Mouse (Mus musculus): Measurements from ENCODE around the gene Coro2b.

The Coro2b gene

DNA sequence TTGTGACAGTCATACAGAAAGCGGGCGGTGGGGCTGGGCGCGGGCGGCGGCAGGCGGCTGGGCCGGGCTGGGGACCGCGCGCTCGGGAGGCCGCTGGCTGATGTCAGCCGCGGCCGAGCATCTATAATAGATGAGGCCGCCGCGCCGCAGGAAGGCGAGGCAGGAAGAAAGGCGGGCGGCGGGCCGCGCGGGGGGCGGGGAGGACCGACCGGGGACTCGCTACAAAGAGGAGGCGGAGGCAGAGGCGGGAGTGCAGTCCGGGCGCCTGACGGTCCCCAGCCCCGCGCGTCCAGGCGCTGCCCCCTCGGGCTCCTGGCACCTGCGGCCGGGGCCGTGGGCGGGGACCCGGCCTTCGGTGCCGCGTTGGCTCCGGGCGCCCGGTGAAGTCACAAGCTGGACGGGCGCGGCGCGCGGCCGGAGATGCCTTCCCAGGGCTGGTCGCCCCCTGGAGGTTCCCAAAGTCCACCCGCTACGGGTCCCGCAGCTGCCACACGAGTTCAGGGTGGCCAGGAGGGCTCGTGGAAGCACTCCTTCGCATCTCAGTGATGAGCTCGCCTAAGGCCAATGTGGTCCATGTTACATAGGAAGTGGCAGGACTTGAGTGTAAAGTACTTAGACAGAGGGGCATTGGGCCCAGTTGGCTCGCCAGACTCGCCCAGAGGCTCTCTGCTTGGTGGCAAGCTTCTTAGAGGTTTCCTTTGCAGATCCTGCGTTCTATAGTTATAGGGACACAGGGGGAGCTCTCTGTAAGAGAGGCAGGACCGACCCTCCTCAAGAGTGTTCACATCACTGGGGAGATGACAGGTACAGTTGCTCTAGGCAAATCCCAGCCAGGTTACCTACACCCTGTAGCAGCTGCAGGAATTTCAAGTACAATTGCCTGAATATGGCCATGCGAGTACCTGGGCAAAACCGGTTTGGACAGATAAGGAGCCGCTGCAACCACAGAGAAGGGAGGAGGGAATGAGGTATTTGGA is at the start of gene Coro2b:
TSS of gene Coro2b (minus strand) at position 390 of the 977 bp plus-strand sequence.
- in situ Hi-C loops (cut with MboI, MseI) = no loop called here

DNA sequence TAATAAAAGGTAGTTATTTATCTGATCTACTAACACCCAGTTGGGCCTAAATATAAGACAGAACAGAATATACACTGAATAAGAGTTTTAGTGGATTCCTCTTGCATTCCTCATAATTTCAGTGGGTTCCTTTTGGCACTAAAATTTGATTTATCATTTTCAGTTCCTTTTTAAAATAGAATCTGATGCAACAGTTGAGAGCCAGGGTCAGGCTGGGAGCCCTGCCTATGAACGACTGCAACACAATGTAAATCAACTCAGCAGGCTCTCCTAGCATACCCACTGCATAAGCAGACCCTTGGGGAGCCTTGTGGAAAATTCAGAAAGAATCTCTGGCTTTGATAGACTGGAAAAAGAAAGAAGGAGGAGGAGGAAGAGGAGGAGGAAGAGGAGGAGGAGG is 40.7 kb upstream of the Coro2b start:
- in situ Hi-C loops (cut with MboI, MseI) = no loop called here

DNA sequence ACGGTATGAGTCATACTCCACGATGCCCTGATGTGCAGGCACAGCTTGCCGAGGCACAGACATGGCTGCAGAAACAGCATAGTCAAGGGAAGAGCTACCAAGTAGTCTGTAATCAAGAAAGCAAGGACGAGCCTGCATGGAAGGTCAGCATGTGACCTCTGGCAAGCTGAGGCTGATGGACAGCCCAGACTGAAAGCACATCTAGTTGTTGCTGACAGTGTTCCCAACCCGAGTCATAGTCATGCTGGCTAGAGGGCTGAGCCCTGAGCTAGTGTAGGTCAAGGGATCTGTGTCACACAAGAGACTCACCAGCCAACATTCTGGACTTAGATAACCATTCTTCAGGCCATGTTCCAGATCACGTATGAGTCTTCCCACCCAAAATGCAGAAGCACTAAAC is 32.3 kb upstream of the Coro2b start:
- in situ Hi-C loops (cut with MboI, MseI) = no loop called here

DNA sequence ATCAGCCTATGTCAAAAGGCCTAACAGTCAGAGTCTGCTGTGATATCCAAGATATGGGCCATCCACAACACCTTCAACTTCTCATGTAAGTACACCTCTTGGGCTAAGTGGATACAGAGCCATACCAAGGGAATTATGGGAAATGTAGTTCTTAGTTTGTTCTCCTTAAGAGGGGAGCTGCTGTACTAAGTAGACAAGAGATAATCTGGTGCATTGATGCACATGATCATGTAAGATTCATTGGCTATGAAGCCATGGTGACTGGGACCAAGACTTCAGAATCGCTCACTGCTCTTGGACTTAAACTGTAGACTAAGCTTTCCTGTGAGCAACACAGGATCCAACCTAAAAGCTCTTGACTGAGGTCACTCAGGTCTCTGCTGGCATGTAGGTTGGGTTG is 31.0 kb upstream of the Coro2b start:
- in situ Hi-C loops (cut with MboI, MseI) = no loop called here

DNA sequence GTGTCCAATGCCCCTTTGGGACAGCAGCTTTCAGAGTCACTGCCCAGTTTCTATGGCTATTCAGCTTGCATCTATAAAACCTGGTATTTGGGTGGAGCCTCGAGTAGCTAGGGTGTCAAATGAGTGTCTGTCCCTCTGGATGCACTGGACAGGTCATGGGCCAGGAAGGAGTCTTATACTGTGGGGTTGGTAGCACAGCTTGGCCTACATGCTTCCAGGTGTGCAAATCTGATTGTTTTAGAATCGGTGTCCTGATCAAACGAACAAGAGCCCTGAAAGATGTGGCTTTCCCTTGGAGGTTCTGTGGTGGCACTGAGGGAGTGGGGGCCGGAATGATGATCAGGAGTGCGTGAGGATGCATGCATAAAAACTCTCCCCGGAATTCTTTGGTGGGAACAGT is 25.4 kb upstream of the Coro2b start:
- in situ Hi-C loops (cut with MboI, MseI) = no loop called here

DNA sequence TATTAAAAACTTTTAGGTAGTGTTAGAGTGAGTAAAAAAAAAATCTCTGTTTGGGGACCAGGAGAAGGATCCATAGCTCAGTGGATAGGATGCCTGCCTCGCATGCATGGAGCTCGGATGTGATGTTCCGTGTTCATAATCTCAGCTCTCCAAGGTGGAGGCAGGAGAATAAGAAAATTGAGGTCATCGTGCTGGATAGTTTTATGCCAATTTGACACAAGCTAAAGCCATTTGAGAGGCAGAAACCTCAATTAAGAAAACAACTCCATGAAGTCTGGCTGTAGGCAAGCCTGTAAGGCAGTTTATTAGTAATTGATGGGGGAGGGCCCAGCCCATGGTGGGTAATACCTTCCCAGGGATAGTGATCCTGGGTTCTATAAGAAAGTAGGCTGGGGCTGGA is 23.6 kb upstream of the Coro2b start:
- in situ Hi-C loops (cut with MboI, MseI) = no loop called here

DNA sequence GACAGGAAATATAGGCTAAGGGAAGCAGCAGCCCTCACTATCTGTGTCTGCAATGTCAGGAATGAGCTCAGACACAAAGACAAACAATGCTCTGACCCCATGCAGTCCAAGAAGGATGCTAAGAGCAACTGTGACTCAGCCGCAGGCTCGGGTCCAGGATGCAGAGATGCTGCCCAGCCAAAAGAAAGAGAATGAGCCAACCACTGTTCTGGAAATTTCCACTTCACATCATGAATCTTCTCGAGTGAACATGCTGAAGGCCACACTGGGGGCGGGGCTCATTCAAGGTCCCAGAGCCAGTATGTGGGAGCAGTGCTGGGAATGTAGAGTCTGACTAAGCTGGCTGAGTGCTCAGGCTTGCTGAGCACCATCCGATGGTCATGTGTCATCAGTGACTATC is 23.2 kb upstream of the Coro2b start:
- in situ Hi-C loops (cut with MboI, MseI) = no loop called here

DNA sequence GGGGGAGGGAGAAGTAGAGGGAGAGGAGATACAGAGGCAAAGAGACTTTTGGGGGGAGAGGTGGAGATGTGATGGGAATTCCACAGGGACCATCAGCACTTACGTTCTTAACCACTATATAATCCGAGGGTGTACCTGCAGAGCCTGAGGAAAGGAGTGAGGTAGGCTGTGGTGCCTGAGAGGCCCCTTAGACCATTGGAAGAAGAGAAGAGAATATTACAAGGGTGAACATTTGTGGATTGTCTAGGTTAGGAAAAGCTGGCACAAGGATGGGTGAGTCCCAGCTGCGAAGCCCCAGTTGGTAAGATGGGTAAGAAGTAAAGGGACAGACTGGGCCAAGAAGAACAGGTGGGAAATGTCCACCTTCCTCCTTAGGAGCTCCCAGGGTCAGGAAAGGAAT is 22.6 kb upstream of the Coro2b start:
- in situ Hi-C loops (cut with MboI, MseI) = no loop called here

DNA sequence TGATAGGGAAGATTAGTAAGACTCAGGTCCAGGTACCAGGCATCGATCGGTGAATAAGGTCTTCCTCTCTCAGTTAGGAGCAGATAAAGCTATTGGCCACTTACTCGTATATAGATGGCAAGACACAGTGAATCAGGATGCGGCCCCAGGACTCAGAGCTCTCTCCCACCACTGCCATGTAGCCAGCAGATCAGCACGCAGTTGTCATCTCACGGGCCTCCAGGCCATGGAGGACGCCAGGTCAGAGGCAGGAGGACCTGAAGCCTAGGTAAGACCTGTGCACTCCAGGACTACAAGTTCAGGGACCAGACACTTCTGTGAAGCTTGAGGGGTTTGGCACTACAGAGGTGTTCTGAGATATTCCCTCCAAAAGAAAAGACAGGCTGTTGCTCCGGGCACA is 21.2 kb upstream of the Coro2b start:
- in situ Hi-C loops (cut with MboI, MseI) = no loop called here

DNA sequence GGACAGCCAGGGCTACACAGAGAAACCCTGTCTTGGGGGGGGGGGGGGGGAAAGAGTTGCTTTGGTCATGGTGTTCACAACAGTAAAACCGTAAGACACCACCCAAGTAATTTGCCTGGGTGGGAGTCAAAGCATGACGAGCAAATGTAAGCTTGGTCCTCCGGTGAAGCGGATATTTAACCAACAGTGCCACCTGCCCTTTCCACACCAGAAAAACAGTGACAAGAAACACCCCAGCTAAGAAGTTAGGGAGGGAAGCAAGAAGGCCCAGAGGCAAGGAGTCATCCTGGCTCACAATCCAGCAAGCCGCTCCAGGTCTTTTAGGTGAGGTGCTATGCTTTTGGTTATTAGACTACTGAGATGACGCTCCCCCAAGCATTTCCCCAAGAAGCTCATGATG is 19.9 kb upstream of the Coro2b start:
- in situ Hi-C loops (cut with MboI, MseI) = no loop called here

DNA sequence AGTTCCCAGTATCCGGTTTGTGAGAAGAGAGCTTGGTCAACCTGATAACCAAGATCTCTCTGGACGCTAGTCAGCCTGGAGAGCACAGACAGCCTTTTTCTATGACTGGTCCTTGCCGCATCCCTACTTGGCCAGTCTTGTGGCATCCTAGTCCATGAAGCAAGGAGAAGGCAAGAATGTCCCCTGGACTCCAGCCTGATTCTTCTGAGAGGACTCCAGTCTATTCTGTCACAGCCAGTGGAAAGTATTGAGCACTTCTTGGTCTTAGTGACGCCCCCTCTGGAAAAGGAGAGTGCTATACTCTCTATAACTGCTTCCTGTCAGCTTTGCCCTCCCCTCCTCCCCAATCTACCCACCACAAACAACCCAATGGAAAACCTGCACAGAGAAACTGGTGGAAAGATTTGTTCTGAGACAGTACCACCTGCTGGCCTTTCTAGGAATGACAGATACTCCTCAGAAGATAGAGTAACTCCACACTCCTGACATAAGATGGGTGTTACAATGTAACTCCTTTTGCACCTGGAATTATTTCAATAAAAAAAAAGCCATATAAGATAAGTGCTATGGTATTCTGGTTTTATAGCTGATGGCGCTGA is 18.5 kb upstream of the Coro2b start:
- in situ Hi-C loops (cut with MboI, MseI) = no loop called here

DNA sequence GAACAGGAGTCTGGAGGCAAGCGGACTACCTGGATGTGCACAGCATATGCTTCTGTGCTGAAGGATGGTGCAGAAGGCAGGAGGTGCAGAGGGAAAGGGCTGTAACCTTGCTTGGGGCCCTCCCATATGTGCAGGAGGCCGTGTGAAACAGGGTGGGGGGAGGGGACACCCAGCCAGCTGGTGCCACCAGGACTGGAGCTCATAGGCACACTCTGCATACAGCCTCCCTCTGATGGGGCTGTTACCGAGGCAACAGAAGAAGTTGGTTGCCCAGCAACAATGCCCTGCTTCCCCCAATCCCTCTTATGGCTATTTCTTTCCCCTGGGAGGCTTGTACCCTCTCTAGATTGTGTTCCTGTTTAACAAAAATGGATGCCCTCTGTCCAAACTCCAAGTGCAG is 17.8 kb upstream of the Coro2b start:
- in situ Hi-C loops (cut with MboI, MseI) = loop anchor here (5.0 kb wide), 2 partner anchors 82 to 267 kb away; no protein-coding TSS in a partner anchor

DNA sequence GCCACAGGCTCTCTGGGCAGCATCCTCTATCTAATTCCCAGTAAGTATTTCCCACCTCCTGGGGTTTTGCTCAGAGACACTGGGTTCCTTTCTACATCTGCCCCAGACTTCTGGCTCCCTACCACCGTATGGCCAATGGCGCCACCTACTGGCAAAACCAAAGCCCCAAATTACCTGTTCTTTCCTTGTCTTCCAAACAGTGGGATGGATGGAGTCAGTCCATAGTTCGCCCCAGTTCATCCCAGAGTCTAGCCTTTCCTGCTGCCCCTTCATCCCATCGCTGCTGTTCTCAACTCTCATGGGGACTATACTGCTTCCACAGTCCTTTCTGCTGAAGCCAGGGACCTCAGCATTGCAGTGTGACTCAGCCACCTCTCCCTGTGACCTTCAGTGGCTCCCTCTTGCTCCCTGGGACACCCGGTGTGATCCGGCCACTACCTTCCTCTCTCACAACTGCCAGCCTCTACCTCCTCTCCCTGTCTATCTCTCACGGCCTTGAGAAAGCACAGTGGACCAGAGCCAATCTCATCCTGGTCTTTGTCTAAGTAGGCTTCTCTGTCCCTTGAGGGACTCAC is 16.6 kb upstream of the Coro2b start:
- in situ Hi-C loops (cut with MboI, MseI) = loop anchor here (5.0 kb wide), 2 partner anchors 81 to 266 kb away; no protein-coding TSS in a partner anchor

DNA sequence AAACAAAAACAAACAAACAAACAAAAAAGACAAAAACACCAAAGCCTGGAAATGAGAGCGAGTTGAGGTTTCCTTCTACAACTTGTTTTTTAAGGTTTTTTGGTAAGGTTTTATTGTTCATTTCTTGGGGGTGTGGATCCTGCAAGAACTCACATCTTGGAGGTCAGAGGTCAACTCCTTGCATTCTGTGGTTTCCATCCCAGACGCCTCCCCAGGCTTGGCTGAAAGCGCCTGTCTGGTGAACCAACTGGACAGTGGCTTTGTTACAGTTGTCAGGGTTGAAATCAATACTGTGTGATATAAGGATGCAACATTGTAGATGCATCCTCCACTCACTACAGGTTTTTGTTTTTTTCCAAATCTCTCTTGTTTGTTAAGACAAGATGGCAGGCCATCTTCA is 14.7 kb upstream of the Coro2b start:
- in situ Hi-C loops (cut with MboI, MseI) = loop anchor here (5.0 kb wide), 2 partner anchors 79 to 264 kb away; no protein-coding TSS in a partner anchor

DNA sequence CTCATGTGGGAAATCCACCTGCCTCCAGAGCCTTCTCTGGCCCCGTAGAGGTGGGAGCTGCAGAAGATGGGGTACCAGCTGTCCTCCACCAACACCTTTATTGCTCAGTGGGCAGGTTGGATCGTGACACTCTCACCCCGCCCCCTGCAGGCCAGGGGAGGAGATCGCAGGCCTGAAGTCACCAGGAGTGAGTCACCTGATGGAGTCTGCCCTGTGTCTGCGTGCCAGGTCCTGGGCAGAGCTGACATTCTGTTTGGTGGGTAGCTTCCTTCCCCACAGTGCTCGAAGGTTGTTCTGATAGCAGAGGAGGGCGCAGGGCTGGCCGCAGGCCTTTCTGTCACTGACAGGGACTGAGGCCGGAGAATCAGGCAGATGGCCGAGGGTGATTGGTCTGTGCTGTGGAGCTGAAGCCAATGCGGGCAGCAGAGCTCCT is 13.8 kb upstream of the Coro2b start:
- in situ Hi-C loops (cut with MboI, MseI) = loop anchor here (5.0 kb wide), 2 partner anchors 78 to 263 kb away; no protein-coding TSS in a partner anchor

DNA sequence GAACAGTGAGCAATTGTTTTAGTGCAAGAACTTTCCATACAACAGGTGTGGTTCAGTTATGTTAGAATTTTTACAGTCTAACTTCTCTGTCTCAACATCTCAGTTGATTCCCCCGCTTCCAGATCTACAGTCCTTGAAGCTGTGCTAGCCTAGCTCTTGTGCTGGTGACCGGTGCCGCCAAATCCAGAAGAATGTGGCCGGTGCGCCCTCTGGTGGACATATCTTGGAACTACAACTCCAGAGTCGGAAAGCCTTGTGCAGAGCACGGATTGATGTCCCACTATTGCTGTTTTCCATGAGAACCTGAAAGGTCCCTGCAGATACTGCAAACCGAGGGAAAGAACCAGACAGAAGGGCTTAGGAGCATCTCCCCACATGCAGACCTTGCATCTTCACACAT is 13.0 kb upstream of the Coro2b start:
- in situ Hi-C loops (cut with MboI, MseI) = loop anchor here (5.0 kb wide), 2 partner anchors 78 to 263 kb away; no protein-coding TSS in a partner anchor

DNA sequence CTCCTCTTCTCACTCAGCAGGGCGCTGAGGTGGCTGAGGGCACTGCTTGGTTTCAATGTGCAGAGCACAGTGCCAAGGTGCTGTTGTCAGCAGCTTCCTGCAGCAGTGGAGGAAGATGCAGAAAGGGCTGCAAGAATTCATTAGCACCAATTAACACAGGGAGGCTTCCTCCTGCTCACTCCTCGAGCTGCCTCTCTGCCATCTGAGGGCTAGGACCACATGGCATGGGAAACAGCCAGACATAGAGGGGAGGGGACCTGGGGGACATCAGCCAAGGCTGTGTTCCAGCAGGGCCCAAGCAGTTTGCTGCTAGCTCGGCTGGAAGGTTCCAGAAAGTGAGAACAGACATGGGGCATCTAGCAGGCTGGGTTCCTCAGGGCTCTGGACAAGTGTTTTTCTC is 10.6 kb upstream of the Coro2b start:
- in situ Hi-C loops (cut with MboI, MseI) = no loop called here

DNA sequence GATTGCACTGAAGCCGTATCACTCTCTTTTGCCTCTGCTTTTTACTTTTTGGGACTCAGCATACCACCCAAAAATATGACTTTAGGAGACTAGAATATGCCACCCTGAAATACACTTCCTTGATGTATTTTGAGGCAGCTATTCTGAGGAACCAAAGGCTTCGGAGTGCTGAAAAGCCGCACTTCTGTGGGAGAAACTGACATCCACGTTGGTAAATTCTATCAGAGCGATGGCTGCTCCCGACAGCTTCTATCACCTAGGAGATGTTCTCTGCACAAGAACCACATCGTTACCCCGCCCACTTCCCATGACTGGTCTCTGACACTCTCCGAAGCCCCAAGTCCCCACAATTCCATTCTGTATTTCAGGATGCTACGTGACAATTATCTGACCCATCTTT is 8.0 kb upstream of the Coro2b start:
- in situ Hi-C loops (cut with MboI, MseI) = no loop called here

DNA sequence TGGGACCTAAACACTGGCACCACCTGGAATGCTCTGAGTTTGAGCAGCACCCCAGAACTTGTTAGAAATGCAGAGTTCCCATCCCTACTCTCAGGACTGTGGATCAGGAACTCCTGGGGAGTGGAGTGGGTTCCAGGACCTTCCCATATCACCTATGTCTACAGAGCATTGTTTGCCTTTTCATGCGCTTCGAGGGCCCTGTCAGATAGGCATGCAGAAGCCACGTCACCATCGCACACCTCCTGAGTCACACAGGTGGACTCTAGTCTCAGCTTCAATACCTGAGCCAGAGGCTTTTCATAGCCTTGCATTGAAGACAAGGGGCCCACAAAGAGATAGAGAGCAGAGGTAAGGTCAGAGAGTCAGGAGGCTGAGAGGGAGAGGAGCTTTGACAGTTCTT is 7.0 kb upstream of the Coro2b start:
- in situ Hi-C loops (cut with MboI, MseI) = no loop called here

DNA sequence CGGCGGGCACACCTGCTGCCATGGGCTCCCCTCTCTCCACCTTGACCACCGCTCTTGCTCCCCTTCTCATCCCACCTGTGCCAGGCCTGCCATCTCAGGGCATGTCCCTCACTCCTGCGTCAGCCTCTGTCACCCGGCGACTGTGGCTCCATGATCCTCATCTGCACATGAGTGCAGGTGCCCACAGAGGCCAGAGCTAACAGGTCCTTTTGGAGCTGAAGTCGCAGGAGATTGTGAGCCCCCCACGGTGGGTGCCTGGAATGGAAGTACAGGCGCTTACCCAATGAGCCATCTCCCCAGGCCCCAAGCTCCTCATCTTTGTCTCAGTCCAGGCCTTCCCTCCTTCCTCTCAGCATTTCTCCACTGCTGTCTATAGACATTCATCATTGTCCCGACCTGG is 4.8 kb upstream of the Coro2b start:
- in situ Hi-C loops (cut with MboI, MseI) = no loop called here

DNA sequence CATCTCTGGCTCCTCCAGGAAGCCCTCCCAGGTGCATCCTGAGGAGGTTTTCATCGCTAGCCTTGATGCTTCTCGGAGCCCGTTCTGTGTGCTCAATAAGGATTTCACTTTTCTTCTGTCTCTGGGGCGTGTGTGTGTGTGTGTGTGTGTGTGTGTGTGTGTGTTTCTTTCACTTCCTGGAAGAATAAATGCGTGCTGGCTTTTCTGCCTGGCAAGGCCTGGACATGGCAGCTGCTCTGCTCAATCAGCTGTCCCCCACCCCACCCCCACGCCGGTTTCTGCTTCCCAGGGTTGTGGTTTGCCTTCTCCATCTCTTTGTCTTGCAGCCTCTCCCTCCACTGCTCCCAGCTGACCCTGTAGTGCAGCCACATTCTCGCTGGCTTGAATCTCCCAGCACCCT is 4.3 kb upstream of the Coro2b start:
- in situ Hi-C loops (cut with MboI, MseI) = no loop called here

DNA sequence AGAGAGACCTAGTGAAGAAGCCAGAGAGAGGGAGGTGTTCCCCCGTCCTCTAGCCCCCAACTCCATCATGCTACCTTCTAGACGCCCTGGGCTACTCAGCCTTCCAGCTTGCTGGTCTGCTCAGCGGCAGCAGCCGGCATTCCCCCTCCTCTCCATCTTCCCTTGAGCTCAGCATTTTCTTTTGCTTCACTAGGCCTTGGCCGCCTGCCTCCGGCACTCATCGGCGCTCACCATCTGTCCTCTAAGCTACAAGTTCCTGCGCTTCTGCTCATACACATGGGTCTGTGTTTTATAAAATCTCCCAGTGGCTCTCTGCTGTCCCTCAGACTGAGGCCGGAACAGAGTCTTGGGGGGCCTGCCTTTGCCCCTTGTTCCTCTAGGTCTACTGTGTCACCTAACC is 3.9 kb upstream of the Coro2b start:
- in situ Hi-C loops (cut with MboI, MseI) = no loop called here
